Mouse (Mus musculus): Measurements from ENCODE around the gene Stx7. TPM values are rescaled to one million over a fixed set of nuclear protein-coding genes. Genes with fewer than 3 reads are reported as not detected.

Gene Stx7
- polyA plus RNA-seq, 1 experiment, result 99.4 TPM

DNA sequence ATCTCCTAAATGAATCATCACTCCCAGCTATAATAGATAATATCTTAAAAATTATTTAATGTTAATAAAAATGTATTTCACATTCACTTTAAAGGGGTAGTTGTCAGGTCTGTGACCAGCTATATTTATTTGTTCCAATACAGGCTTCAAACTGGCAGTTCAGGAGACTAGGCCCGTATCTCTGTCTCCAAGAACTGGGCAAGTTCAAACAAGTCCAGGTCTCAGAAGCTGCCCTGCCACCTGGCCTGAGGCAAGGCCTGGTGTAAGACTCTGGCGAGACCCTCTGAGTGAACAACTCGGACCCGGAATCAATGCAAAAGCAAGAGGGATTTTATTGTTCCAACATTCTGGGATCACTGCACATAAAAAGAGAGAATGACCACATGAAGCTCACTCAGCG is 64.2 kb downstream of the Stx7 start:
- no peak overlapping the region for H3K27ac ChIP-seq (ENCODE audit: insufficient read depth, low read length)
- no peaks in the 10 kb centered on the region for H3K9me3 ChIP-seq (replicated peaks; ENCODE audit: control insufficient read depth, insufficient read depth, low read length, poor library complexity, severe bottlenecking)
- H3K27me3 ChIP-seq (ENCODE audit: control insufficient read depth, insufficient read depth, low read length, poor library complexity, severe bottlenecking), result no peaks in the 10 kb centered on the region

DNA sequence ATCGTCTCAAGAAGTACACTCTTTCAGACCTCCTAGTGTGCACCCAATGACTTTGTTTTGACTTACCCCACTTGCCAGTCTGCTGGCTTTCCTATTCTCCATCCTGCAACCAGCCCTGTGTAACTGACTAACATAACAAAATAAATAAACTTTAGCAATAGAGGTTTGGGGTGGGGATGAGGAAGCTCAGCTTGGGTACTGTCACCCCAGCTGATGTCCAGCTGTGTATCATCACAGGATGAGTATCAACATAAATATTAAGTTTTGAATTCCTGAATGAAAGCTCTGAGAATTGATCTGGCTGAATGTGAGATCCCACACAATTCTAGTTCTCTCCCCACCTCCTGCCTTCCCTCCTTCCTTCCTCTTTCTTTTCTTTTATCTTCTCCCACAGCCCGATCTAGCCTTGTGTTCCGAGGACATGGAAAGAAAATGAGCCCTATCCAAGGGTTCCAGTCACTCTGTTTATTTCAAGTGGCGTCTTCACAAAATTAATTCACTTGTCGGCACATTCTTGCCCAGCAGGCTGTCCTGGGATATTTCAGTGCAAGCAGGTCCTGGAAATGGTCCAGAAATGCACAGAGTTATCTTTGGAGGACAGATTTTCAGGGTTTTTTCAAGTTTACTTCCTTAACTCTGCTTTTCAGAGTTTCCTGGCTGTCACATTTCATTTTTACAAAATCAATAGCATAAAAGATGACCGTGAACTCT is 68.6 kb downstream of the Stx7 start:
- H3K27ac ChIP-seq (ENCODE audit: insufficient read depth, low read length), result no peak overlapping the region
- no peaks in the 10 kb centered on the region for H3K36me3 ChIP-seq (ENCODE audit: control insufficient read depth, insufficient read depth, low read length, poor library complexity, severe bottlenecking)
- H3K4me1 ChIP-seq (ENCODE audit: control insufficient read depth, insufficient read depth, low read length), result no peaks in the 10 kb centered on the region
- H3K4me3 ChIP-seq (ENCODE audit: low read depth, low read length), result no peak overlapping the region
- no peaks in the 10 kb centered on the region for H3K27me3 ChIP-seq (ENCODE audit: control insufficient read depth, insufficient read depth, low read length, poor library complexity, severe bottlenecking)
- no peak overlapping the region for H3K9ac ChIP-seq (ENCODE audit: low read depth, poor library complexity, severe bottlenecking)
- no peak for TF ChIP-seq EP300 (IDR thresholded peaks at IDR 0.05; ENCODE audit: insufficient read depth, low read depth, low read length)
- no peaks in the 10 kb centered on the region for H3K9me3 ChIP-seq (replicated peaks; ENCODE audit: control insufficient read depth, insufficient read depth, low read length, poor library complexity, severe bottlenecking)

More for the DNA sequence above, 64.2 kb downstream of the Stx7 start:
- TF ChIP-seq EP300 (IDR thresholded peaks at IDR 0.05; ENCODE audit: insufficient read depth, low read depth, low read length), result no peak
- no peak for TF ChIP-seq CTCF (IDR thresholded peaks at IDR 0.05; ENCODE audit: low read depth, low read length)
- TF ChIP-seq POLR2A (IDR thresholded peaks at IDR 0.05; ENCODE audit: insufficient read depth, low read length), result no peak
- H3K36me3 ChIP-seq (ENCODE audit: control insufficient read depth, insufficient read depth, low read length, poor library complexity, severe bottlenecking), result no peaks in the 10 kb centered on the region
- H3K4me1 ChIP-seq (ENCODE audit: control insufficient read depth, insufficient read depth, low read length), result no peaks in the 10 kb centered on the region
- no peak overlapping the region for H3K9ac ChIP-seq (ENCODE audit: low read depth, poor library complexity, severe bottlenecking)
- no peak overlapping the region for H3K4me3 ChIP-seq (ENCODE audit: low read depth, low read length)

- no peak overlapping the region for H3K9ac ChIP-seq (ENCODE audit: low read depth, poor library complexity, severe bottlenecking)
- H3K4me1 ChIP-seq (ENCODE audit: control insufficient read depth, insufficient read depth, low read length), result no peaks in the 10 kb centered on the region
- no peaks in the 10 kb centered on the region for H3K36me3 ChIP-seq (ENCODE audit: control insufficient read depth, insufficient read depth, low read length, poor library complexity, severe bottlenecking)
- H3K27me3 ChIP-seq (ENCODE audit: control insufficient read depth, insufficient read depth, low read length, poor library complexity, severe bottlenecking), result 0 out of 2 replicates have a peak, but pooled peaks cover 3% of the 10 kb centered on the region
- H3K27ac ChIP-seq (ENCODE audit: insufficient read depth, low read length), result no peak overlapping the region
- TF ChIP-seq EP300 (IDR thresholded peaks at IDR 0.05; ENCODE audit: insufficient read depth, low read depth, low read length) (no peak), CTCF (IDR thresholded peaks at IDR 0.05; ENCODE audit: low read depth, low read length) (no peak), POLR2A (IDR thresholded peaks at IDR 0.05; ENCODE audit: insufficient read depth, low read length) (no peak)
- no peaks in the 10 kb centered on the region for H3K9me3 ChIP-seq (replicated peaks; ENCODE audit: control insufficient read depth, insufficient read depth, low read length, poor library complexity, severe bottlenecking)
- no peak overlapping the region for H3K4me3 ChIP-seq (ENCODE audit: low read depth, low read length)
These were observed 71.8 kb downstream of the Stx7 start for GRCm38 (mm10) chr10:24220931-24221330.

DNA sequence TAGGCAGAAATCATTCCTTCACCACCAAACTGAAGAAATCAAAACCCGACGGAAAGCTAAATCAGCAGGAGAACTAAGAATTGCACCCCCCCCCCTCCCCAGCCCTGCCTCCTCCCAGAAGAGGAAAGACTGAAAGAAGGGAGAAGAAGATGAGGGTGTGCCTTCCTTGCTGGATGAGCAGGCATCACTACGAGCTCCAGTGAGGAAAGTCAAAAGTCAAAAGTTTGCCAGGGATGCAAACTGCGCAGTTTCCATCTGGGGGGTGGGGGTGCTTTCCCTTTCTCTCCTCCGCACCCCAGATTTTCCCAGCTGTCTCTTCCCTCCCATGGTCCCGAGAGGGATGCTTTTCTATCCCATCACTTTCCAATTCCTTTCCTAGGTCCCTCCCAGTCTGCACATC is 73.8 kb downstream of the Stx7 start:
- no peaks in the 10 kb centered on the region for H3K36me3 ChIP-seq (ENCODE audit: control insufficient read depth, insufficient read depth, low read length, poor library complexity, severe bottlenecking)
- H3K9me3 ChIP-seq (replicated peaks; ENCODE audit: control insufficient read depth, insufficient read depth, low read length, poor library complexity, severe bottlenecking), result no peaks in the 10 kb centered on the region
- H3K9ac ChIP-seq (ENCODE audit: low read depth, poor library complexity, severe bottlenecking), result no peak overlapping the region
- H3K4me3 ChIP-seq (ENCODE audit: low read depth, low read length), result peak overlapping the region; percentile 59
- no peaks in the 10 kb centered on the region for H3K4me1 ChIP-seq (ENCODE audit: control insufficient read depth, insufficient read depth, low read length)
- H3K27me3 ChIP-seq (ENCODE audit: control insufficient read depth, insufficient read depth, low read length, poor library complexity, severe bottlenecking), result 0 out of 2 replicates have a peak, but pooled peaks cover 3% of the 10 kb centered on the region
- TF ChIP-seq CTCF (IDR thresholded peaks at IDR 0.05; ENCODE audit: low read depth, low read length) (no peak), POLR2A (IDR thresholded peaks at IDR 0.05; ENCODE audit: insufficient read depth, low read length) (no peak), EP300 (IDR thresholded peaks at IDR 0.05; ENCODE audit: insufficient read depth, low read depth, low read length) (no peak)
- H3K27ac ChIP-seq (ENCODE audit: insufficient read depth, low read length), result no peak overlapping the region

- Histone ChIP-seq H3K9me3 (replicated peaks; ENCODE audit: control insufficient read depth, insufficient read depth, low read length, poor library complexity, severe bottlenecking) (no peaks in the 10 kb centered on the region), H3K27me3 (ENCODE audit: control insufficient read depth, insufficient read depth, low read length, poor library complexity, severe bottlenecking) (0 out of 2 replicates have a peak, but pooled peaks cover 3% of the 10 kb centered on the region), H3K36me3 (ENCODE audit: control insufficient read depth, insufficient read depth, low read length, poor library complexity, severe bottlenecking) (no peaks in the 10 kb centered on the region), H3K4me3 (ENCODE audit: low read depth, low read length) (peak within 1 kb of the TSS; percentile 59), H3K9ac (ENCODE audit: low read depth, poor library complexity, severe bottlenecking) (peak within 1 kb of the TSS; percentile 7; the same call in 1 of the 2 replicates), H3K4me1 (ENCODE audit: control insufficient read depth, insufficient read depth, low read length) (no peaks in the 10 kb centered on the region), H3K27ac (ENCODE audit: insufficient read depth, low read length) (no peak within 1 kb of the TSS)
- TF ChIP-seq CTCF (IDR thresholded peaks at IDR 0.05; ENCODE audit: low read depth, low read length), result no peak
- no peak for TF ChIP-seq EP300 (IDR thresholded peaks at IDR 0.05; ENCODE audit: insufficient read depth, low read depth, low read length)
- TF ChIP-seq POLR2A (IDR thresholded peaks at IDR 0.05; ENCODE audit: insufficient read depth, low read length), result no peak
These were observed 74.5 kb downstream of the Stx7 start, which contains the start of gene Moxd1 for GRCm38 (mm10) chr10:24223449-24224143. Gene Moxd1 (plus strand): TSS chr10:24223517.

GRCm38 (mm10) chr10:24224591-24224990 is 75.5 kb downstream of the Stx7 start:
- H3K36me3 ChIP-seq (ENCODE audit: control insufficient read depth, insufficient read depth, low read length, poor library complexity, severe bottlenecking), result no peaks in the 10 kb centered on the region
- TF ChIP-seq CTCF (IDR thresholded peaks at IDR 0.05; ENCODE audit: low read depth, low read length), result no peak
- no peak for TF ChIP-seq POLR2A (IDR thresholded peaks at IDR 0.05; ENCODE audit: insufficient read depth, low read length)
- no peak for TF ChIP-seq EP300 (IDR thresholded peaks at IDR 0.05; ENCODE audit: insufficient read depth, low read depth, low read length)
- H3K4me1 ChIP-seq (ENCODE audit: control insufficient read depth, insufficient read depth, low read length), result no peaks in the 10 kb centered on the region
- H3K27ac ChIP-seq (ENCODE audit: insufficient read depth, low read length), result no peak overlapping the region
- 0 out of 2 replicates have a peak, but pooled peaks cover 3% of the 10 kb centered on the region for H3K27me3 ChIP-seq (ENCODE audit: control insufficient read depth, insufficient read depth, low read length, poor library complexity, severe bottlenecking)
- H3K9me3 ChIP-seq (replicated peaks; ENCODE audit: control insufficient read depth, insufficient read depth, low read length, poor library complexity, severe bottlenecking), result no peaks in the 10 kb centered on the region
- no peak overlapping the region for H3K9ac ChIP-seq (ENCODE audit: low read depth, poor library complexity, severe bottlenecking)
- H3K4me3 ChIP-seq (ENCODE audit: low read depth, low read length), result no peak overlapping the region
